Mouse (Mus musculus) neural tube, embryonic 10.5 days (tissue): ENCODE measurements at regions not wholly inside any gene's neighbourhood (a gene's known extent, or its start where the extent isn't known, plus 50 kb on each side); places are given as distances from the start of the nearest gene placed in this dataset.
A peak's percentile ranks its signal among the peaks of the same experiment; 100 is the strongest.

Experiments
- DNase-seq: peaks from one replicate; pipeline ENCODE4 v3.0.0-alpha.2; 2017; ENCODE audit warnings: low spot score; ENCODE audit errors: extremely low spot score

- DNase-seq = peak; percentile 13
Observed at GRCm38 (mm10) chrX:44228847-44229246, 139.3 kb downstream of the Dcaf12l2 start.
